Comparison of ENCODE assay signal across 25 mouse cellular contexts in genomic region chr1:69535507-69535906, GRCm38 (mm10).
DNase-seq lines count a peak whose midpoint lies in the region; ATAC-seq and TF ChIP-seq lines count a peak whose summit lies in the region.
"Had no signal": no experiment of that assay in that cellular context is flagged by ENCODE, and none has a peak within 500 bp of the region (broad histone marks: within the 10 kb centered on the region; RNA-seq: fewer than 3 reads in every experiment).

No protein-coding gene starts in this region.

- WGBS in forebrain, embryonic 14.5 days = 10% methylated on average over 4 of the region's 4 CpGs
- 43% methylated on average over 4 of the region's 4 CpGs for WGBS in forebrain, embryonic 12.5 days
- 69% methylated on average over 4 of the region's 4 CpGs for WGBS in midbrain, postnatal 0 days
- WGBS in midbrain, embryonic 13.5 days = 73% methylated on average over 4 of the region's 4 CpGs
- 11% methylated on average over 4 of the region's 4 CpGs for WGBS in forebrain, embryonic 16.5 days

- H3K9me3 ChIP-seq in forebrain, embryonic 14.5 days (replicated peaks; ENCODE audit: control insufficient read depth, low read length) = no peaks in the 10 kb centered on the region
- H3K9me3 ChIP-seq in forebrain, embryonic 12.5 days = no peaks in the 10 kb centered on the region
- no peaks in the 10 kb centered on the region for H3K9me3 ChIP-seq in midbrain, postnatal 0 days (ENCODE audit: low read length)
- no peaks in the 10 kb centered on the region for H3K9me3 ChIP-seq in midbrain, embryonic 13.5 days
- H3K9me3 ChIP-seq in forebrain, embryonic 16.5 days (ENCODE audit: control insufficient read depth, low read length) = no peaks in the 10 kb centered on the region
- H3K9me3 ChIP-seq: embryonic facial prominence, embryonic 13.5 days; embryonic facial prominence, embryonic 15.5 days; G1E had no signal

- no peak overlapping the region; the same call in 1 of the 2 replicates for H3K27ac ChIP-seq in forebrain, embryonic 14.5 days (ENCODE audit: low read depth, low read length)
- H3K27ac ChIP-seq in forebrain, embryonic 12.5 days = no peak overlapping the region
- H3K27ac ChIP-seq in midbrain, postnatal 0 days (ENCODE audit: low read depth, low read length) = no peak overlapping the region
- no peak overlapping the region for H3K27ac ChIP-seq in midbrain, embryonic 13.5 days
- H3K27ac ChIP-seq in forebrain, embryonic 16.5 days (ENCODE audit: low read length) = no peak overlapping the region
- H3K27ac ChIP-seq: embryonic facial prominence, embryonic 13.5 days; embryonic facial prominence, embryonic 15.5 days had no signal

- ATAC-seq in forebrain, embryonic 14.5 days = peak; percentile 85
- ATAC-seq in forebrain, embryonic 12.5 days (ENCODE audit: low FRiP score) = no peak
- no peak for ATAC-seq in midbrain, postnatal 0 days (ENCODE audit: low FRiP score)
- ATAC-seq in midbrain, embryonic 13.5 days = no peak
- peak; percentile 92 for ATAC-seq in forebrain, embryonic 16.5 days
- ATAC-seq: activated CD4-positive, CD25-positive, alpha-beta regulatory T cell, adult 4 months; CD4-positive, CD25-positive, alpha-beta regulatory T cell, adult 4 months; Patski had no signal

- no peak for TF ChIP-seq CTCF in midbrain, postnatal 0 days (IDR thresholded peaks at IDR 0.05)

- H3K4me2 ChIP-seq in forebrain, embryonic 14.5 days (ENCODE audit: low read length) = no peak overlapping the region
- H3K4me2 ChIP-seq in forebrain, embryonic 12.5 days = no peak overlapping the region
- H3K4me2 ChIP-seq in midbrain, postnatal 0 days (ENCODE audit: low read depth, low read length, poor library complexity, severe bottlenecking) = no peak overlapping the region
- H3K4me2 ChIP-seq in midbrain, embryonic 13.5 days (replicated peaks) = no peak overlapping the region
- H3K4me2 ChIP-seq in forebrain, embryonic 16.5 days (ENCODE audit: low read length) = peak overlapping the region; percentile 25
- H3K4me2 ChIP-seq: embryonic facial prominence, embryonic 13.5 days; embryonic facial prominence, embryonic 15.5 days had no signal

- H3K36me3 ChIP-seq in forebrain, embryonic 14.5 days (ENCODE audit: control insufficient read depth, insufficient read depth, low read length) = no peaks in the 10 kb centered on the region
- no peaks in the 10 kb centered on the region for H3K36me3 ChIP-seq in forebrain, embryonic 12.5 days (replicated peaks)
- H3K36me3 ChIP-seq in midbrain, postnatal 0 days (ENCODE audit: insufficient read depth, low read length) = no peaks in the 10 kb centered on the region
- H3K36me3 ChIP-seq in midbrain, embryonic 13.5 days = 0 out of 2 replicates have a peak, but pooled peaks cover 4% of the 10 kb centered on the region
- no peaks in the 10 kb centered on the region for H3K36me3 ChIP-seq in forebrain, embryonic 16.5 days (ENCODE audit: control insufficient read depth, insufficient read depth)

- peaks cover 11% of the 10 kb centered on the region; the same call in 1 of the 2 replicates for H3K4me1 ChIP-seq in forebrain, embryonic 14.5 days (ENCODE audit: control insufficient read depth, insufficient read depth, low read length)
- H3K4me1 ChIP-seq in forebrain, embryonic 12.5 days = peaks cover 6% of the 10 kb centered on the region
- H3K4me1 ChIP-seq in midbrain, postnatal 0 days (ENCODE audit: insufficient read depth, low read length) = no peaks in the 10 kb centered on the region
- peaks cover 5% of the 10 kb centered on the region for H3K4me1 ChIP-seq in midbrain, embryonic 13.5 days (replicated peaks)
- peaks cover 12% of the 10 kb centered on the region for H3K4me1 ChIP-seq in forebrain, embryonic 16.5 days (replicated peaks; ENCODE audit: control insufficient read depth, insufficient read depth, low read length)
- H3K4me1 ChIP-seq: embryonic facial prominence, embryonic 13.5 days; embryonic facial prominence, embryonic 15.5 days had no signal

- H3K4me3 ChIP-seq in forebrain, embryonic 14.5 days (ENCODE audit: low read depth, low read length) = no peak overlapping the region
- no peak overlapping the region for H3K4me3 ChIP-seq in forebrain, embryonic 12.5 days (replicated peaks)
- H3K4me3 ChIP-seq in midbrain, postnatal 0 days (ENCODE audit: low read depth, low read length) = no peak overlapping the region
- H3K4me3 ChIP-seq in midbrain, embryonic 13.5 days (replicated peaks) = no peak overlapping the region
- no peak overlapping the region for H3K4me3 ChIP-seq in forebrain, embryonic 16.5 days (replicated peaks; ENCODE audit: low read length)
- H3K4me3 ChIP-seq: embryonic facial prominence, embryonic 13.5 days; embryonic facial prominence, embryonic 15.5 days; erythroblast, embryonic 14.5 days had no signal

- no peak overlapping the region for H3K9ac ChIP-seq in forebrain, embryonic 14.5 days (ENCODE audit: low read length)
- no peak overlapping the region for H3K9ac ChIP-seq in forebrain, embryonic 12.5 days
- H3K9ac ChIP-seq in midbrain, postnatal 0 days (replicated peaks; ENCODE audit: low read length, poor library complexity, severe bottlenecking) = no peak overlapping the region
- no peak overlapping the region for H3K9ac ChIP-seq in midbrain, embryonic 13.5 days (replicated peaks)
- H3K9ac ChIP-seq in forebrain, embryonic 16.5 days (replicated peaks; ENCODE audit: low read depth, low read length) = no peak overlapping the region
- H3K9ac ChIP-seq: embryonic facial prominence, embryonic 13.5 days; embryonic facial prominence, embryonic 15.5 days had no signal

- peak; percentile 74 for DNase-seq in forebrain, embryonic 14.5 days (ENCODE audit: low spot score)
- DNase-seq in midbrain, postnatal 0 days (ENCODE audit: low spot score) = peak; percentile 8
- no peak for DNase-seq in retina, postnatal 1 day
- no peak for DNase-seq in B cell, adult 2 months
- DNase-seq: adrenal gland, adult 8-10 months; adrenal gland, postnatal 14 days; adrenal gland, postnatal 36 days; cerebellum, adult 11 months; cerebellum, adult 18-20 months; cerebellum, adult 8-10 months; cerebellum, adult 9-11 months; cerebellum, postnatal 14 days; cerebellum, postnatal 36 days; embryo, embryonic 11 days had no signal

- H3K27me3 ChIP-seq in forebrain, embryonic 14.5 days (replicated peaks; ENCODE audit: control insufficient read depth, insufficient read depth, low read length) = no peaks in the 10 kb centered on the region
- H3K27me3 ChIP-seq in forebrain, embryonic 12.5 days = no peaks in the 10 kb centered on the region
- H3K27me3 ChIP-seq in midbrain, postnatal 0 days (ENCODE audit: insufficient read depth, low read length) = no peaks in the 10 kb centered on the region
- H3K27me3 ChIP-seq in midbrain, embryonic 13.5 days = no peaks in the 10 kb centered on the region
- no peaks in the 10 kb centered on the region for H3K27me3 ChIP-seq in forebrain, embryonic 16.5 days (replicated peaks; ENCODE audit: control insufficient read depth, insufficient read depth, low read length)
- H3K27me3 ChIP-seq: CH12.LX; embryonic facial prominence, embryonic 13.5 days; embryonic facial prominence, embryonic 15.5 days; Patski had no signal

Comparison
In these comparisons a context has a peak if more than half of its experiments do, and no peak if none do; other contexts are left out.
1. ATAC-seq: peak in forebrain, embryonic 14.5 days (single experiment) and forebrain, embryonic 16.5 days (single experiment); none in forebrain, embryonic 12.5 days (single experiment), midbrain, postnatal 0 days (single experiment) and midbrain, embryonic 13.5 days (single experiment).
2. DNase-seq: peak in forebrain, embryonic 14.5 days (single experiment) and midbrain, postnatal 0 days (single experiment); none in retina, postnatal 1 day (single experiment) and B cell, adult 2 months (0 of 2).